Mouse (Mus musculus): Measurements from ENCODE around the gene Atoh1.

Gene Atoh1

DNA sequence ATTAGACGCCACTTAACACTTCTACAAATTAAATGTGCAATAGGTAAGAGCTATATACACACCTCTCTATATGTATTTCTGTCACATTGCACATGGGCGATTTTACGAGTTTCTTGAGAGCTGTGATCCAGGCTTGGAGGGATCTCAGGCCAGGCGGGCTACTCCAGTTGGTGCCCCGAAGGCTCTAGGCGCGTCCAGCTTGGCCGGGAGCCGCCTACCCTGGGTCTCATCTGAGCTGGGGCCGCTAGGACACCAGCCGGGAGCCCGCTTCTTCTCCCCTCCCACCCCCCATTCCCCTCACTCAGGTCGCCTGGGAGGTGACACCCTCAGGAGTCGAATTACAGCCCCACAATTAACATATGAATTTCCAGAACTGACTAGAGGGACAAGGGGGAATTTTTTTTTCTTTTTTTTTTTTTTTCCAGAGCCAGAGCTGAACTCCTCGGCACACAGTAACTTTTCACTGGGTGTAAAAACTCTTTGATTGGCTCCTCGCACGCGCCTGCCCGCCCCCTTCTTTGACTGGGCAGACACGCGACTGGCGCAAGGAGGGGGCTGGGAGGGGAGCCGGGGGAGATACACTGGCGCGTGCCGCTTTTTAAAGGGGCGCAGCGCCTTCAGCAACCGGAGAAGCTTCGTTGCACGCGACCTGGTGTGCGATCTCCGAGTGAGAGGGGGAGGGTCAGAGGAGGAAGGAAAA is at the start of gene Atoh1:
Atoh1 (plus strand) TSS at position 627 of the 700 bp plus-strand sequence.
- DNase-seq = no peak

DNA sequence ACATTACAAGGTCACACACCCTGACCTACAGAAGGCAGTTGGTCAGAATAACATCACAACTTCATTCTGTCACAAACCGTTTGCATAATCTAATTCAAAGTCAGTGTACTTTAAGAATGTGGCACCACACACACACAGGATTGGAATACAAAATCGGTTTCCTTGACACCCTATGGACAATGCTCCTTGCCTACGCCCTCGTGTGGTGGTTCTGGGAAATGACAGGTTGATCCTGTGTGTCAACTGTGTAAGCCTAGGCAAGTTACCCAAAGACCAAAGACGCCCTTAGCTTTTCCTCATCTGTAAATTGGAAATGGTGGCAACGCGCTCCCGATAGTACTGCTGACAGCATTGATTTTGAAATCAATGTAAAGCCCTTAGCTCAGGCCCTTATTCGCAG is 45.0 kb upstream of the Atoh1 start:
- peak; percentile 26 for DNase-seq

DNA sequence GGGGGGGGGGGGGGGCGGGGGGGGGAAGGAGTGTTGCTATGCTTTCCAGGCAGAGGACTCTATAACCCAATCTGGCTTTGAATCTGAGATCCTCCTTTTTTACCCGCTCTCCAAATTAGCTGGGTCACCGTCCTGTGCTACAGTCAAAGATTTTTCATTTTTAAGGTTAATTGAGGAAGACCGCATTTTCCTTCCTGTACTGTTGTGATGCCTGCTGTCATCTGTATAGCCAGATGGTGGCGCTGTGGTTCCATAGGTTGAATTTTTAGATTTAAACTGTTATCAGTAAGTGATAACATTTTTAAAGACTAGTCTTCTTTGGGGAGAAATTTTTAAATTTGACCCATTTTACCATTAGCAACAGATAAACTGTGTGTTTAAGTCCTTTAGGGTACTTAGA is 44.0 kb upstream of the Atoh1 start:
- peak; percentile 15 for DNase-seq

DNA sequence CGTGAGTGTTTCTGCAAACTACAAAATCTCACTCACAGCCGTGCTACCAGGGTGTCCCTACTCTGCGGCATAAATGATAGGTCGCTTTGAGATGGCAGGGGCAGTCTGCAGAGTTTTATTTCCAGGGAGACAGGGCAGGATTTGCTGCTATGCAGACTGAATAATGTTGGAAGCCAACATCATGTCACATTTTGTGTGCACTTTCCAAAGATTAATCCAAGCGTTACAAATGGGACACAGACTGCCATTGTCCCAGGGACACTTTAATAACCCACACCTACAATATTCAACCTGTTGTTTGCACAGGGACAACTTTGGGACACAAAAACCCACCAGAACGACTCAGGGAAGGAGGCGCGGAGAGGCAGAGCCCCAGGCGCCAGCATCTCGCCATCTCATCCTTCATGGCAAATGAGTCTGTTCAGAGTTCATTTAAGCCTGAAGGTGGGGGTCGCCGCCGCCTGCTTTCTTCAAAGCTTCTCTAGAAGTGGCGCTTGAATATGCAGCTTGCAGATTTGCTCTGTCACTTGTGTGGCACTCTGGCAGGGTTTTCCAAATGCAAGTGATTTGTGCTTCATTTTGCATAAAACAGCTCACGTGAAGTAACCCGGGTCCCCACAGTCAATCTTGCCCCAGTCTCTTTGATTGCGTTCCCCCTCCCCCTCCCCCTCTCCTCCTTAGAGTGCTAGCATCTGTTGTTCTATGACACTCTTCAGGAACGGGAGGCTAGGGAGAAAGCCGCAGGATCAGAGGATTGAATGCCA is 40.6 kb upstream of the Atoh1 start:
- no peak for DNase-seq

DNA sequence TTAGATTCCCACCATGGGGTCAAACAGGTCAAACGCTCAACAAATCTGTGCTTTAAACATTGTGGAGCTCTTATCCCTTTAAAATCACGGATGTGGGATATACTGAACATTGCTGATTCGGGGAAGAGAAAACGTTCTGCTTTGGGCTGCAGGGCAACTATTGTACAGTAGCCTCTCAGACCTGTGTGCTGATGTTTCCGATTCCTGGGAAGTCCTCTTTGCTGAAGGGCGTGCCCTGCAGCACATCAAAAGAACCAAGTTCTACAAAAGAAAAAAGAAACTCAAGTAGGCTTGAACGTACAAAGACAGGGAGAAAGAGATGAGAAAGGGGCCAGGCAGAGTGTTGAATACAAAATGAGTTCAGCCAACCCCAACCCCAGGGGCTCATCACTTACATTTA is 34.2 kb upstream of the Atoh1 start:
- no peak for DNase-seq

DNA sequence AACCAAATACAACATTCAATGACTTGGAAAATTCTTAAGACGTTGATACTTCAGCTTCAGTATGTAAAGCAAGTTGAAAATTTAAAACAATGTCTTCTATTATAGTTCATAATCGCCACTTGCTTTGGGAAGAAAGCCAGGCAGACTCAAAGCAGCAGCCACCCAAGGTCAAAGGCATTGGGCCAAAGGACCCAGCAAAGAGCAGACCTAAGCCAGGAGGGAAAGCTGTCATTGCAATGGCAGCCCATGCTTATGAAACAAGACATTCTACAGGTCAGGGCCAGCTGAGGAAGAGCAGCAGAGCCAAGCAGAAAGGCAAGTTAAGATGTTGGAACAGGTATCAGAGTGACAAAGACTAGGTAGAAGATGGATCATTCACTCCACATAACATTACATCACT is 25.3 kb upstream of the Atoh1 start:
- DNase-seq = no peak

DNA sequence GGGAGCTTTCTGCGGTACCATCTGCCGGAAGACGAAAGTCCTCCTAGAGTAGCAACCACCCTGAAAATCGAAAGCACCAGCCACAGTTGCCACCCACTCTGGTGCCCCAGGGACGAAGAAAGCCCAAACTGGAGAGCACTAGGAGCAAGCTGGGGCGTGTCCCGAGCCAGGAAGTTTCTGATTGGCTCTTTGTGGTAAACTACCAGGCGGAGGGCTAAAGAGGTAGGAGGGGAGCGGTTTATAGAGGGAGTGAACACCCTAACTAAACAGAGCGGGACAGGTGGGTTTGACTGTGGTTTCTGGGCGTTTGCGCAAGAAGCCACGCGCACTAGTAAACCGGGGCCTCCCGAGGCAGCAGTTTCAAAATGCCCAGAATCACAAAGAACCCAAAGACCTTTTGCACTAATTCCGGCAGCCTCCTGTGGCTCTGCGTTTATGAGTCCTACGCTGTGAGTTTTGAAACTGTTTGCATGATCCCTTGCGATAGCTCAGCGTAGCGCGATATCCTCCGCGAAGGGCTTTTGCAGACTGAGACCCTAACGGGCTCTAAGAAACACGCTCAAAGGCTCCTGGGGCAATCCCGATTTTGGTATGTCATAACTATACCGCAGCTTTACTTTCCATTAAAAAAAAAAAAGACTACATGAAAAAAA is 1.0 kb upstream of the Atoh1 start:
- no peak for DNase-seq

DNA sequence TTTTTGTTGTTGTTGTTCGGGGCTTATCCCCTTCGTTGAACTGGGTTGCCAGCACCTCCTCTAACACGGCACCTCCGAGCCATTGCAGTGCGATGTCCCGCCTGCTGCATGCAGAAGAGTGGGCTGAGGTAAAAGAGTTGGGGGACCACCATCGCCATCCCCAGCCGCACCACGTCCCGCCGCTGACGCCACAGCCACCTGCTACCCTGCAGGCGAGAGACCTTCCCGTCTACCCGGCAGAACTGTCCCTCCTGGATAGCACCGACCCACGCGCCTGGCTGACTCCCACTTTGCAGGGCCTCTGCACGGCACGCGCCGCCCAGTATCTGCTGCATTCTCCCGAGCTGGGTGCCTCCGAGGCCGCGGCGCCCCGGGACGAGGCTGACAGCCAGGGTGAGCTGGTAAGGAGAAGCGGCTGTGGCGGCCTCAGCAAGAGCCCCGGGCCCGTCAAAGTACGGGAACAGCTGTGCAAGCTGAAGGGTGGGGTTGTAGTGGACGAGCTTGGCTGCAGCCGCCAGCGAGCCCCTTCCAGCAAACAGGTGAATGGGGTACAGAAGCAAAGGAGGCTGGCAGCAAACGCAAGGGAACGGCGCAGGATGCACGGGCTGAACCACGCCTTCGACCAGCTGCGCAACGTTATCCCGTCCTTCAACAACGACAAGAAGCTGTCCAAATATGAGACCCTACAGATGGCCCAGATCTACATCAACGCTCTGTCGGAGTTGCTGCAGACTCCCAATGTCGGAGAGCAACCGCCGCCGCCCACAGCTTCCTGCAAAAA is 496 bp downstream of the Atoh1 start:
- no peak for DNase-seq

DNA sequence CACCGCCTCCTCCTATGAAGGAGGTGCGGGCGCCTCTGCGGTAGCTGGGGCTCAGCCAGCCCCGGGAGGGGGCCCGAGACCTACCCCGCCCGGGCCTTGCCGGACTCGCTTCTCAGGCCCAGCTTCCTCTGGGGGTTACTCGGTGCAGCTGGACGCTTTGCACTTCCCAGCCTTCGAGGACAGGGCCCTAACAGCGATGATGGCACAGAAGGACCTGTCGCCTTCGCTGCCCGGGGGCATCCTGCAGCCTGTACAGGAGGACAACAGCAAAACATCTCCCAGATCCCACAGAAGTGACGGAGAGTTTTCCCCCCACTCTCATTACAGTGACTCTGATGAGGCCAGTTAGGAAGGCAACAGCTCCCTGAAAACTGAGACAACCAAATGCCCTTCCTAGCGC is 1.1 kb downstream of the Atoh1 start:
- DNase-seq = no peak

DNA sequence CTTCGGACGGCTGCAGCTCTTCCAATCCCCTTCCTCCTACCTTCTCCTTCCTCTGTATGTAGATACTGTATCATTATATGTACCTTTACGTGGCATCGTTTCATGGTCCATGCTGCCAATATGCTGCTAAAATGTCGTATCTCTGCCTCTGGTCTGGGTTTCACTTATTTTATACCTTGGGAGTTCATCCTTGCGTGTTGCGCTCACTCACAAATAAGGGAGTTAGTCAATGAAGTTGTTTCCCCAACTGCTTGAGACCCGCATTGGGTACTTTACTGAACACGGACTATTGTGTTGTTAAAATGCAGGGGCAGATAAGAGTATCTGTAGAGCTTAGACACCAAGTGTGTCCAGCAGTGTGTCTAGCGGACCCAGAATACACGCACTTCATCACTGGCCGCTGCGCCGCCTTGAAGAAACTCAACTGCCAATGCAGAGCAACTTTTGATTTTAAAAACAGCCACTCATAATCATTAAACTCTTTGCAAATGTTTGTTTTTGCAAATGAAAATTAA is 1.6 kb downstream of the Atoh1 start:
- no peak for DNase-seq

DNA sequence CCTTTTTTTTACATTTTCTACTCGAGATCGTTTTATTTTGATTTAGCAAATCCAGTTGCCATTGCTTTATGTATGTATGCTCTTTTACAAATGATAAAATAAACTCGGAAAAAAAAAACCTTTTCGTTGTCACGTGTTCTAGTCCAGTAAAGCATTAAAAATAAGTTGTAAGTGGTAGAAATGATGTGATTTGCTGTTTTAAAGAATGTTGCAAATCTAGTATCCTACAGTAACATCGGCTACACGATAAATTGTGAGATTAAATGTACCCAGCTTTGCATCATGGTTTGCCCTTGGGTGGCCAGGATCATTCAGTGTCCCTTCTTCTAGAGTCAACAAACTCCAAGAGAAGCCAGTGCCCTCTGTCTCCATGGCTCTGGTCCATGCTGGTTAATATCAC is 2.2 kb downstream of the Atoh1 start:
- DNase-seq = no peak

DNA sequence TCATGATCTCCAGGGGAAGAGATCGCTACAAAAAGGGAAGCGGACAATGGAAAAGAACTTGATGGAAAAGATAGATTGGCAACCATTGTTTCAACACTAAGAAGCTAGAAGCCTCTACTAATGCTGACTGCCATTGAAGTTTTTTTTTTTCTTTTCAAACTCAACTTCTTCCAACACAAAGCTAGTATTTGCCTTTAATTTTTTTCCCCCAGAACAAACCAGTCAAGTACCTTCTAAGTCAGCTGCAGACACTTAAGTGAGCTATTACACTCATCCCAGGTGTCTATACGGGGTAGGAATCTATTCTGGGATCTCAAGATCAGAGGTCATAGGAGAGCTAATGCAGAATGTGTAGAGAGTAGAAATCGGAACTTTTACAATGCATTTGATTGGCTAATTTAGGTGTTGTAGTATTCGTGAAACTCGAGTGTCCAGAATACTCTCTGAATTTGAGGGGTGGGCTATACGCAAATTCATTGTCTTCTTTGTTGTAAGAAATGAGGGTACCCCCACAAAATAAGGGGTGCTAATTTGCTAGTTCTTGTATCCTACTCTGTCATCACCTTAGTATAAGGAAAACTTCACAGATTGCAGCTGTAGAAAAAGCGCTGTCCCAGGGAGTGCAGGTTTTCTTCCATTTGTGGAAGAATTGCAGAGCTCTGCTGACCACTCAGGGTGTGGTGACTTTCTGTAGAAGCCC is 2.8 kb downstream of the Atoh1 start:
- no peak for DNase-seq

DNA sequence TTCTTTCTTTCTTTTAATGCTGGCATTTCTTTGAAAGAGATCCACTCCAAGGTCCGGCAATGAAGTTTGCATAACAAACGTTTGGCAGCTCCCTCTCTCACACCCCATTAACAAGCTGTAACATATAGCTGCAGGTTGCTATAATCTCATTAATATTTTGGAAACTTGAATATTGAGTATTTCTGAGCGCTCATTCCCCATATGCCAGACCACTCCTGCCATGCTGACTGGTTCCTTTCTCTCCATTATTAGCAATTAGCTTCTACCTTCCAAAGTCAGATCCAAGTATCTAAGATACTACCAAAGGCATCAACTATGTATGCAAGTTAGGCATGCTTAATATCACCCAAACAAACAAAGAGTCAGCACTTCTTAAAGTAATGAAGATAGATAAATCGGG is 4.4 kb downstream of the Atoh1 start:
- DNase-seq = no peak

DNA sequence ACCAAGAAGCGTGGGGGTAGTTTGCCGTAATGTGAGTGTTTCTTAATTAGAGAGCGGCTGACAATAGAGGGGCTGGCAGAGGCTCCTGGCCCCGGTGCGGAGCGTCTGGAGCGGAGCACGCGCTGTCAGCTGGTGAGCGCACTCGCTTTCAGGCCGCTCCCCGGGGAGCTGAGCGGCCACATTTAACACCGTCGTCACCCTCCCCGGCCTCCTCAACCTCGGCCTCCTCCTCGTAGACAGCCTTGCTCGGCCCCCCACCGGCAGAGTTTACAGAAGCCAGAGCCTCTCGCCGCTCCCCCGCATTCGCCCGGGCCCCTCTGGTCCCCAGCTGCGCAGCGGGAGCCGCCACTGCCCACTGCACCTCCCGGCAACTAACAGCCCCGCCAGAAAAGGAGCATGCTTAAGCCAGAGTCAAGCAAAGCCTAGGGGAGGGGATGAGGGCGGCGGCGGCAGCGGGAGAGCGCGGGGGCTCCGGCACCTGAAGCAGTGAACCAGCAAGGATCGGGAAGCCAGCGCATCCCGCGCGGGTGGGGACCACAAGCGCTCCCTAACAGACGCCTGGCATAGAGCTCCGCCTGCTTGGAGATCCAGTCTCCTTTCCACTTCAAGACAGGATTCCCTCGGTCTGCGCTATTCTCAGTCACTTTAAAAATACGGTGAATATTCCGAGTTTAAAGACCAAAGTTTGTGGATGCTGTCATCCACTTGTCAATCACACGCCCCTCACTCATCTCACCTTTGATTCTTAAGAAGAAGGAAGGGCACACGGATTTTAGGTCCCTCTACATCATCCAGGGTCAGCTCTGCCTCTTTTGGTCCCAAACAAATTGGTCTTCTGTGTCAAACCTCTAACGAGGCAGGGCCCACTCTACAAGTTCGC is 5.8 kb downstream of the Atoh1 start:
- DNase-seq = no peak

DNA sequence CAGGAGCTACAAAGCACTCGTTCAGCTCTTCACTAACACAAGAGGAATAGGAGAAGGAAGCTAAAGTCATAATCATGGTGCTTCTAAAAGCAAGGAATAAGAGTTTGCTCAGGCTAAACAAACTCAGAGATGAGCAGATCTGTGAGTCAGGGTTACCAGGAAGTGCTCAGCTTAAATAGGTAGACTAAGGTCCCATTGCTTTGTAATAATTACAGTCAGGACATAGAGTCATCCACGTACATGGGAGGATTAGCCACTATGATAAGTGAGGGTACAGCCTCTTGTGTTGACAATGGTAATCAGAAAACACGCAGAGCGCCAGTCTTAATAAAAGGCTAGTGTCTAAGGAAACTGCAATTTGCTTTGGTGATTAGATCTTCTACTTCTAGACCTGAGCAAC is 7.4 kb downstream of the Atoh1 start:
- DNase-seq = no peak

DNA sequence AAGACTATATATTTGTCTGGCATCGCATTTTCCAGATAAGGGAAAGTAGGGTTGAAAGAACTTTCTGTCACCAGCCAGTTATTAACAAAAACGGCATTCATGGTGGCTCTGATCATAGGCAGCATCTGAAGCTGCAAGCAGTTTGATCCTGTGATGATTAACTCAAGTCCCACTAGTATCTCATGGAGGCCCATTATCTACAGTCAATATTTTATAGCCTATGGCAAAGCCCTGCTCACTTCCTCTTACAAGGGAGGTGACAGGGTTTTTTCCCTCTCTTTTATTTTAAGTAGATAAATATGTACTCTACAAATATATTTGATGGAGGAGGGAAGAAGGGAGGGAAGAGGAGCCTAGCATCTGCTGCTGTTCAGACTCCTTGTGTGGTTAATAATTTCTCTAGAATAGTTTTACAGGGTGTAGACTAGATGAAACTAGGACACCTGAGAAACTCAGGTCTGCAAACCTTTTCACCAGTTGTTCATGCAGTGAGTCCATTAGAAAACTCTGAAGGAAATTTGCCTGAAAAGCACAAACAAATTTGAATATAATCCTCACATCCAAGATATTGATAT is 14.1 kb downstream of the Atoh1 start:
- DNase-seq = no peak

DNA sequence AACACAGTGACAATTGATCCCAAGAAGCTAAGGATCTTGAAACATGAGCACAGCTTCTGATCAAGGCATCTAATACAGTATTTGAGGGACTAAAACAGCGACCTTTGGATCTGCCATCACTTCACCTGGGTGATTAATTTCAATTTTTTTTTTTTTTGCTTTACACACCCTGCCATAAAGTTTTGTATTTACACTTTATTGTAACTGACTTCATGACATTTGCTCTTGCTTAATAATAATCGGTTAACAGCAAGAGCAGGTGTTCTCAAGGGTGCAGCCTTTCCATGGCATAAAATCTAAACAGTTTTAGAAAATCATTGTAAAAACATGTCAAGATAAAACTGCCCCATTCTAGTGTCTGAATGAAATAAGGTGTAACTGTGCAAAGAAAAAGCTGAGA is 25.6 kb downstream of the Atoh1 start:
- no peak for DNase-seq

DNA sequence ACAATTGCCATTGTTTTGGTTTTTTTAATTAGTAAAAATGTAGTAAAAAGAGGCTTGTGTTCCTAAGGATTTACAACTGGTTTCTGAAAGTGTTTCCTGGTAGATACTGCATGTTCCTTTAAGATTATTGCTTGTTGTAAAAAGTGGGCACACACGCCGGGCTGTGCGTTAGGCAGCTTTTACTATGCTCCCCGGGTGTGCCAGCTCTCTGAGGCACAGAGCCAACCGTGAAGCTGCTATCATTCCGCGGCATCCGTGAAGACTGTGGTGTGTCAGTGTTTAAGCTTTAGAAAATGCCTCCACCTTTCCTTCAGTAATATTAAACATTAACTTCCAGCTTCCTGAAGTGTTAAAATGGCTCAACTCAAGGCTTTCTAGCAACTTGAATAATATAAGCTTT is 35.0 kb downstream of the Atoh1 start:
- DNase-seq = no peak

DNA sequence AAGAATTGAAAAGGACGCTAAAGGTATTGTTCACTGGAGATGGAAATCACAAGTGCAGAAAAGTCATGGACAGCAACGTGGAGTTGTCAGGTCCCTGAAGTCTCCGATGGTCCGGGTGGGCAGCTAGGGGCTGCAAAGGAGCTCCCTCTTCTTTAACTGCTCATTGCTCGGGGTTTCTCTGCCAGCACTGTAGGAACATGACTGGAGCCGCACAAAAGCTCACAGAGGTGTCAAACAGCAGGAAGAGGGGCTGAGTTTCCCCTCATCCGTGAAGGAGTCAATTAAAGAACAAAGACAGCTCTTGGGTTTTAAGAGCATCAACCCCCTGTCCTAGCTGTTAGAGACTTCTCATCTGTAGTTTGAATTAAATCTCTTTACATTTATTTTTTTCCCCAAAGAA is 44.5 kb downstream of the Atoh1 start:
- no peak for DNase-seq
